Mouse (Mus musculus) adrenal gland, postnatal 10 days (tissue): ENCODE data around the gene Pkn3. TPM values are rescaled to one million over a fixed set of nuclear protein-coding genes. Genes with fewer than 3 reads are reported as not detected.
A peak's percentile ranks its signal among the peaks of the same experiment; 100 is the strongest.

Experiments
- DNase-seq: peaks from one replicate; pipeline ENCODE4 v3.0.0; 2021; ENCODE audit warnings: mixed read lengths
- total RNA-seq, 2 experiments: library from RNA; stranded (reverse); gene quantifications; 2 replicates each; pipeline ENCODE4 v1.2.3; 2021

Pkn3 gene
- total RNA-seq, 2 experiments from 2014 or later, result 6.3 to 10.1 TPM

GRCm38 (mm10) chr2:30063235-30063634 is 14.2 kb upstream of the Pkn3 start:
- DNase-seq, result peak; percentile 67

GRCm38 (mm10) chr2:30063791-30064190 is 13.7 kb upstream of the Pkn3 start:
- DNase-seq, result no peak

GRCm38 (mm10) chr2:30064298-30064697 is 13.2 kb upstream of the Pkn3 start:
- DNase-seq, result no peak

- peak; percentile 98 for DNase-seq
Observed at GRCm38 (mm10) chr2:30066046-30066901, 11.2 kb upstream of the Pkn3 start.

GRCm38 (mm10) chr2:30067031-30067888 is 10.2 kb upstream of the Pkn3 start:
- peak; percentile 62 for DNase-seq

- no peak for DNase-seq
Observed at GRCm38 (mm10) chr2:30067962-30068361, 9.5 kb upstream of the Pkn3 start.

- DNase-seq, result no peak
Observed at GRCm38 (mm10) chr2:30072875-30073274, 4.6 kb upstream of the Pkn3 start.

GRCm38 (mm10) chr2:30073285-30073684 is 4.2 kb upstream of the Pkn3 start:
- DNase-seq, result peak; percentile 2

GRCm38 (mm10) chr2:30075625-30076024 is 1.9 kb upstream of the Pkn3 start:
- DNase-seq, result peak; percentile 7

- no peak for DNase-seq
Observed at GRCm38 (mm10) chr2:30076439-30076838, 1.0 kb upstream of the Pkn3 start.

GRCm38 (mm10) chr2:30076959-30077358 is 525 bp upstream of the Pkn3 start:
- no peak for DNase-seq

GRCm38 (mm10) chr2:30078349-30078712 is 847 bp downstream of the Pkn3 start:
- no peak for DNase-seq

GRCm38 (mm10) chr2:30078760-30079159 is 1.3 kb downstream of the Pkn3 start:
- no peak for DNase-seq

- DNase-seq, result no peak
Observed at GRCm38 (mm10) chr2:30080181-30080800, 2.8 kb downstream of the Pkn3 start.

- peak; percentile 2 for DNase-seq
Observed at GRCm38 (mm10) chr2:30084113-30084512, 6.6 kb downstream of the Pkn3 start.

GRCm38 (mm10) chr2:30084632-30085031 is 7.1 kb downstream of the Pkn3 start:
- DNase-seq, result peak; percentile 3

- DNase-seq, result no peak
Observed at GRCm38 (mm10) chr2:30087310-30087709, 9.8 kb downstream of the Pkn3 start.

GRCm38 (mm10) chr2:30091521-30091920 is 14.0 kb downstream of the Pkn3 start:
- DNase-seq, result no peak

- DNase-seq, result peak; percentile 12
Observed at GRCm38 (mm10) chr2:30092280-30092918, 14.9 kb downstream of the Pkn3 start.

- peak; percentile 98 for DNase-seq
Observed at GRCm38 (mm10) chr2:30093471-30094207, 16.2 kb downstream of the Pkn3 start, which contains the start of gene Zdhhc12. Zdhhc12 (minus strand) TSS chr2:30093648.

GRCm38 (mm10) chr2:30094208-30094588 is 16.7 kb downstream of the Pkn3 start:
- DNase-seq, result no peak
